In the genomic region with DNA sequence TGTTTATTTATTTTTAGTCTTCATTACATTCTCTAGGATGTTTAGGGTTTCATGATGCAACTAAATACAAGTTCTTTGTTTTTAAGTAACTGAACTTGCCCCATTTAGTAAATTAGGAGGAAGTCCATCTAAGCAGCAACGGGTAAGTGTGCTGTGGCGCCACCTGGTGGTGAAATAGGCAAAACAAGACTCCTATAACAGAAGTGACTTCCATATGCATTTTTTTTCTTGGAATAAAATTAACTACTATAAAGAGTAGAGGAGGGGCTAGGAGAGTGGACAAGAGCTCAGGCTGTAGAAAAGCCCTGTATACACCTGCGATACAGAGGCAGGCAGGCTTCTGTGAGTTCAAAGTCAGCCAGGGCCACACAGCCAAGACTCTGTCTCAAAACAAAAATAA, we compare ENCODE assay signal across 9 mouse cellular contexts. TPM values are rescaled to one million over a fixed set of nuclear protein-coding genes. Genes with fewer than 3 reads are reported as not detected.
DNase-seq lines count a peak whose midpoint lies in the region; ATAC-seq and TF ChIP-seq lines count a peak whose summit lies in the region.
"Had no signal": no experiment of that assay in that cellular context is flagged by ENCODE, and none has a peak within 500 bp of the region (broad histone marks: within the 10 kb centered on the region; RNA-seq: fewer than 3 reads in every experiment).

No protein-coding gene starts in this region.

- H3K4me1 ChIP-seq in embryonic facial prominence, embryonic 10.5 days: no peaks in the 10 kb centered on the region
- H3K4me1 ChIP-seq in heart, postnatal 0 days (ENCODE audit: control insufficient read depth, insufficient read depth): no peaks in the 10 kb centered on the region
- H3K4me1 ChIP-seq: limb, embryonic 12.5 days had no signal

- TF ChIP-seq CTCF in heart, postnatal 0 days (IDR thresholded peaks at IDR 0.05; ENCODE audit: low read depth): peak; percentile 83

- peak; percentile 81 for DNase-seq in ES-CJ7 (ENCODE audit: low read depth, low spot score)
- peak; percentile 62 for DNase-seq in adrenal gland, adult 2 months
- DNase-seq in embryonic facial prominence, embryonic 10.5 days (ENCODE audit: low spot score): peak; percentile 79
- peak; percentile 62 for DNase-seq in heart, postnatal 0 days (ENCODE audit: low spot score)
- DNase-seq in layer of hippocampus, postnatal 10 days (ENCODE audit: low spot score in 2 of 2): peak; percentile 79 to 80
- peak; percentile 87 for DNase-seq in lung, postnatal 14 days
- peak; percentile 86 for DNase-seq in right cerebral cortex, postnatal 14 days
- peak; percentile 79 for DNase-seq in urinary bladder, postnatal 25 days (ENCODE audit: low spot score)

- H3K9me3 ChIP-seq in embryonic facial prominence, embryonic 10.5 days: no peaks in the 10 kb centered on the region
- H3K9me3 ChIP-seq in heart, postnatal 0 days (replicated peaks; ENCODE audit: control insufficient read depth, low read length): no peaks in the 10 kb centered on the region

- no peak overlapping the region for H3K9ac ChIP-seq in heart, postnatal 0 days (replicated peaks; ENCODE audit: low read depth, low read length)
- H3K9ac ChIP-seq: limb, embryonic 12.5 days had no signal

- H3K36me3 ChIP-seq in embryonic facial prominence, embryonic 10.5 days (replicated peaks): no peaks in the 10 kb centered on the region
- H3K36me3 ChIP-seq in heart, postnatal 0 days (replicated peaks; ENCODE audit: control insufficient read depth, insufficient read depth, low read length): no peaks in the 10 kb centered on the region
- H3K36me3 ChIP-seq: limb, embryonic 12.5 days had no signal

- WGBS in embryonic facial prominence, embryonic 10.5 days: 30% methylated on average over 3 of the region's 3 CpGs
- WGBS in heart, postnatal 0 days: 21% methylated on average over 3 of the region's 3 CpGs

- ATAC-seq in heart, postnatal 0 days (ENCODE audit: insufficient read depth, low read depth): peak; percentile 6; the same call in 1 of the 2 replicates

- no peak for TF ChIP-seq EP300 in heart, postnatal 0 days (IDR thresholded peaks at IDR 0.05; ENCODE audit: low read depth)

- H3K4me3 ChIP-seq in embryonic facial prominence, embryonic 10.5 days: no peak overlapping the region
- H3K4me3 ChIP-seq in heart, postnatal 0 days (ENCODE audit: low read depth, low read length): no peak overlapping the region
- H3K4me3 ChIP-seq: limb, embryonic 12.5 days had no signal

- no peak overlapping the region for H3K27ac ChIP-seq in embryonic facial prominence, embryonic 10.5 days (replicated peaks)
- no peak overlapping the region for H3K27ac ChIP-seq in heart, postnatal 0 days (ENCODE audit: low read depth)
- H3K27ac ChIP-seq: limb, embryonic 12.5 days had no signal

- no peaks in the 10 kb centered on the region for H3K27me3 ChIP-seq in embryonic facial prominence, embryonic 10.5 days (replicated peaks; ENCODE audit: low read depth, poor library complexity, severe bottlenecking)
- H3K27me3 ChIP-seq in heart, postnatal 0 days (ENCODE audit: control insufficient read depth, insufficient read depth, low read length): no peaks in the 10 kb centered on the region
- H3K27me3 ChIP-seq: limb, embryonic 12.5 days had no signal

- H3K4me2 ChIP-seq in heart, postnatal 0 days (ENCODE audit: low read depth, low read length): no peak overlapping the region
- H3K4me2 ChIP-seq: limb, embryonic 12.5 days had no signal

RNA-seq across cellular contexts. Expression of a gene that starts 15.5 kb away (rescaled TPM):
- total RNA-seq in adrenal gland, adult 2 months (2021): 100 to 1,000 TPM in 1 of 2 experiments, 10 to 100 TPM in 1; 95.5 to 132 TPM
- 4.1 and 4.7 TPM in 2 replicates for polyA plus RNA-seq in adrenal gland, adult 2 months (2012; rRNA removed)
- polyA plus RNA-seq in embryonic facial prominence, embryonic 10.5 days (2016; fragmentation: Nextera tagmentation; extraction: Ambion mirVana): 72.9 and 76.9 TPM in 2 replicates
- total RNA-seq in heart, postnatal 0 days (2014; rRNA removed; ENCODE audit: low replicate concordance): 160 and 268 TPM in 2 replicates
- polyA plus RNA-seq in heart, postnatal 0 days (2015; fragmentation: Nextera tagmentation; extraction: Ambion mirVana): 519 and 555 TPM in 2 replicates
- 10 to 100 TPM; 41.4 to 48.3 TPM for total RNA-seq in layer of hippocampus, postnatal 10 days (2021)

RNA-seq across cellular contexts. Expression of a gene that starts 34.2 kb away (rescaled TPM):
- total RNA-seq in adrenal gland, adult 2 months (2021): 100 to 1,000 TPM; 319 to 336 TPM
- polyA plus RNA-seq in adrenal gland, adult 2 months (2012; rRNA removed): 27.4 and 28.2 TPM in 2 replicates
- polyA plus RNA-seq in embryonic facial prominence, embryonic 10.5 days (2016; fragmentation: Nextera tagmentation; extraction: Ambion mirVana): 455 and 483 TPM in 2 replicates
- total RNA-seq in heart, postnatal 0 days (2014; rRNA removed; ENCODE audit: low replicate concordance): 62.2 and 85.6 TPM in 2 replicates
- 107 and 109 TPM in 2 replicates for polyA plus RNA-seq in heart, postnatal 0 days (2015; fragmentation: Nextera tagmentation; extraction: Ambion mirVana)
- total RNA-seq in layer of hippocampus, postnatal 10 days (2021): 100 to 1,000 TPM; 432 to 471 TPM
